Mouse (Mus musculus) cerebellum, adult 2 months (tissue): ENCODE data around the gene Malsu1. TPM values are rescaled to one million over a fixed set of nuclear protein-coding genes. Genes with fewer than 3 reads are reported as not detected.

ENCODE experiments used
- DNase-seq, 2 experiments: peaks; one replicate each; pipeline ENCODE4 v3.0.0; 2021
- H3K27ac ChIP-seq: fragments of 200-500 bp; 2 replicates; pipeline ENCODE4 v1.5.1; 2012; ENCODE audit warnings: low read length, control low read depth, inconsistent platforms; ENCODE audit not compliant: insufficient read depth
- H3K27me3 ChIP-seq: fragments of 200-500 bp; 2 replicates; pipeline ENCODE4 v1.6.1; 2012; ENCODE audit warnings: inconsistent platforms, mild to moderate bottlenecking, low read length, moderate library complexity; ENCODE audit not compliant: control insufficient read depth, insufficient read depth
- H3K4me1 ChIP-seq: fragments of 200-500 bp; 2 replicates; pipeline ENCODE4 v1.6.1; 2011; ENCODE audit warnings: low read length; ENCODE audit not compliant: control insufficient read depth, insufficient read depth
- H3K4me3 ChIP-seq: fragments of 200-500 bp; replicated peaks from 2 replicates; pipeline ENCODE3; 2011; ENCODE audit warnings: mild to moderate bottlenecking, low read depth, low read length, control low read depth; ENCODE audit not compliant: insufficient read depth
- CTCF ChIP-seq: fragments of 200-500 bp; IDR thresholded peaks from 2 replicates; pipeline ENCODE4 v1.5.1; 2011; ENCODE audit warnings: low read depth, mild to moderate bottlenecking, control low read depth, low read length, moderate library complexity, borderline replicate concordance; ENCODE audit not compliant: insufficient read depth
- POLR2A ChIP-seq: fragments of 200-500 bp; IDR thresholded peaks from 2 replicates; pipeline ENCODE4 v1.6.1; 2011; ENCODE audit warnings: low read length, control low read depth, borderline replicate concordance; ENCODE audit not compliant: insufficient read depth
- WGBS: fragments of 180-500 bp; shearing (Covaris S2); methylation state at CpG from one replicate; pipeline ENCODE4 v1.1.7; 2018; 5-methylcytosine and 5-hydroxymethylcytosine counted together
- polyA plus RNA-seq: library from polyadenylated mRNA; depleted of rRNA; stranded (reverse); fragments of >200 nt; gene quantifications from 2 replicates; pipeline ENCODE4 v1.2.3, GENCODE M21; 2012

Malsu1 gene
- polyA plus RNA-seq, 1 experiment: 22.2 TPM

- 44% methylated on average over 28 of the region's 28 CpGs for WGBS
- no peak for DNase-seq
- Histone ChIP-seq H3K4me1 (no peaks in the 10 kb centered on the region), H3K27me3 (no peaks in the 10 kb centered on the region; the same call in 1 of the 2 replicates), H3K27ac (no peak within 1 kb of the TSS), H3K4me3 (no peak within 1 kb of the TSS)
- TF ChIP-seq POLR2A (no peak), CTCF (no peak)
Measured at GRCm38 (mm10) chr6:49036275-49037267, 37.0 kb upstream of the Malsu1 start, which contains the start of gene Gpnmb. TSS of gene Gpnmb (plus strand) at chr6:49036546.

- no peak for TF ChIP-seq POLR2A
- no peak for TF ChIP-seq CTCF
- no peak overlapping the region for H3K4me3 ChIP-seq
- WGBS: 65% methylated on average over 12 of the region's 12 CpGs
Measured at GRCm38 (mm10) chr6:49037268-49037662, 36.3 kb upstream of the Malsu1 start.

GRCm38 (mm10) chr6:49039470-49040180 lies 34.0 kb upstream of the Malsu1 start:
- Histone ChIP-seq H3K4me1 (no peaks in the 10 kb centered on the region), H3K4me3 (no peak overlapping the region), H3K27ac (no peak overlapping the region), H3K27me3 (no peaks in the 10 kb centered on the region; the same call in 1 of the 2 replicates)
- peak; percentile 29 to 39 for DNase-seq
- TF ChIP-seq CTCF (peak; percentile 51; the same call in 1 of the 2 replicates), POLR2A (no peak)
- 9% methylated on average over 18 of the region's 18 CpGs for WGBS

More at GRCm38 (mm10) chr6:49037268-49037662, 36.3 kb upstream of the Malsu1 start:
- Histone ChIP-seq H3K27ac (no peak overlapping the region), H3K4me1 (no peaks in the 10 kb centered on the region), H3K27me3 (no peaks in the 10 kb centered on the region; the same call in 1 of the 2 replicates)
- no peak for DNase-seq

- WGBS: 52% methylated on average over 6 of the region's 6 CpGs
- Histone ChIP-seq H3K27me3 (no peaks in the 10 kb centered on the region), H3K27ac (no peak overlapping the region), H3K4me1 (no peaks in the 10 kb centered on the region), H3K4me3 (no peak overlapping the region)
- TF ChIP-seq CTCF: no peak
- TF ChIP-seq POLR2A: no peak
- no peak for DNase-seq
Measured at GRCm38 (mm10) chr6:49046502-49046901, 27.1 kb upstream of the Malsu1 start.

GRCm38 (mm10) chr6:49046976-49047375 lies 26.6 kb upstream of the Malsu1 start:
- H3K27ac ChIP-seq: no peak overlapping the region
- H3K27me3 ChIP-seq: no peaks in the 10 kb centered on the region
- DNase-seq: no peak
- H3K4me1 ChIP-seq: no peaks in the 10 kb centered on the region
- TF ChIP-seq POLR2A (no peak), CTCF (no peak)
- 82% methylated on average over 8 of the region's 8 CpGs for WGBS
- no peak overlapping the region for H3K4me3 ChIP-seq

- no peak overlapping the region for H3K4me3 ChIP-seq
- H3K4me1 ChIP-seq: no peaks in the 10 kb centered on the region
- WGBS: 80% methylated on average over 10 of the region's 10 CpGs
- TF ChIP-seq POLR2A (no peak), CTCF (no peak)
- no peak overlapping the region for H3K27ac ChIP-seq
- H3K27me3 ChIP-seq: no peaks in the 10 kb centered on the region
- DNase-seq: no peak
Measured at GRCm38 (mm10) chr6:49047848-49048247, 25.7 kb upstream of the Malsu1 start.

GRCm38 (mm10) chr6:49048395-49048794 lies 25.2 kb upstream of the Malsu1 start:
- WGBS: 86% methylated on average over 10 of the region's 10 CpGs
- H3K27me3 ChIP-seq: no peaks in the 10 kb centered on the region
- no peak for TF ChIP-seq CTCF
- TF ChIP-seq POLR2A: no peak
- no peak overlapping the region for H3K4me3 ChIP-seq
- H3K27ac ChIP-seq: no peak overlapping the region
- no peak for DNase-seq
- no peaks in the 10 kb centered on the region for H3K4me1 ChIP-seq

- no peak overlapping the region for H3K4me3 ChIP-seq
- no peak for TF ChIP-seq CTCF
- no peak for TF ChIP-seq POLR2A
Measured at GRCm38 (mm10) chr6:49050677-49051410, 22.8 kb upstream of the Malsu1 start.

More at GRCm38 (mm10) chr6:49050677-49051410, 22.8 kb upstream of the Malsu1 start:
- WGBS: 67% methylated on average over 11 of the region's 11 CpGs
- H3K27me3 ChIP-seq: no peaks in the 10 kb centered on the region
- no peak for DNase-seq
- no peaks in the 10 kb centered on the region for H3K4me1 ChIP-seq
- no peak overlapping the region for H3K27ac ChIP-seq
